Mouse (Mus musculus) liver, adult 2 months (tissue): ENCODE data around the gene Gpr37l1.

ENCODE experiments used
- CTCF ChIP-seq: fragments of 200-500 bp; IDR thresholded peaks from 2 replicates; pipeline ENCODE4 v1.5.1; 2011; ENCODE audit warnings: low read depth, low read length, control low read depth
- POLR2A ChIP-seq: fragments of 200-500 bp; IDR thresholded peaks from 2 replicates; pipeline ENCODE4 v1.6.1; 2011; ENCODE audit warnings: low read length, control low read depth; ENCODE audit not compliant: insufficient read depth; ENCODE audit errors: extremely low read depth

GRCm38 (mm10) chr1:135143940-135144339 lies 23.5 kb downstream of the Gpr37l1 start:
- no peak for TF ChIP-seq POLR2A
- TF ChIP-seq CTCF = no peak
